Mouse (Mus musculus) liver, embryonic 14.5 days (tissue): ENCODE results near the gene Atn1. TPM values are rescaled to one million over a fixed set of nuclear protein-coding genes. Genes with fewer than 3 reads are reported as not detected.
"Not testable (repeated sequence)": the region's sequence is repeated elsewhere in the genome, so short reads cannot be mapped to it uniquely, and the experiment has no call there.

Experiments
- ATAC-seq: fragments of 200-750 bp; cut with Nextera tagmentation; 2 replicates; pipeline ENCODE4 v1.8.0; 2017; ENCODE audit warnings: moderate number of reproducible peaks, mild to moderate bottlenecking, moderate library complexity; ENCODE audit not compliant: insufficient read depth
- DNase-seq, 3 experiments: peaks; one replicate each; pipeline ENCODE4 v3.0.0-alpha.2; 2012 to 2013; ENCODE audit warnings: low read depth in 3 of 3, low spot score in 3 of 3
- H3K27ac ChIP-seq: fragments of 300-500 bp; sonication (generic); 2 replicates; pipeline ENCODE4 v1.5.1; 2014; ENCODE audit warnings: moderate library complexity, mild to moderate bottlenecking, control low read depth, inconsistent platforms
- H3K27me3 ChIP-seq: fragments of 300-500 bp; sonication (generic); 2 replicates; pipeline ENCODE4 v1.6.1; 2014; ENCODE audit warnings: mild to moderate bottlenecking, low read length, moderate library complexity; ENCODE audit not compliant: control insufficient read depth, insufficient read depth
- H3K36me3 ChIP-seq: fragments of 300-500 bp; sonication (generic); replicated peaks from 2 replicates; pipeline ENCODE4 v1.6.1; 2014; ENCODE audit warnings: low read depth; ENCODE audit not compliant: control insufficient read depth, insufficient read depth
- H3K4me1 ChIP-seq, 2 experiments: fragments of 200-500 bp in 1 of 2; fragments of 300-500 bp in 1 of 2; sonication (generic) in 1 of 2; replicated peaks; 2 replicates each; pipeline ENCODE4 v1.6.1; 2012 to 2014; ENCODE audit warnings: antibody characterized with exemption in 1 of 2, inconsistent platforms in 1 of 2, low read length in 1 of 2; ENCODE audit not compliant: control insufficient read depth in 2 of 2, insufficient read depth in 2 of 2
- H3K4me2 ChIP-seq: fragments of 300-500 bp; sonication (generic); 2 replicates; pipeline ENCODE4 v1.6.1; 2014; ENCODE audit warnings: low read depth, mild to moderate bottlenecking, control low read depth, moderate library complexity
- H3K4me3 ChIP-seq, 2 experiments: fragments of 200-500 bp in 1 of 2; fragments of 300-500 bp in 1 of 2; sonication (generic) in 1 of 2; 2 replicates each; pipeline ENCODE4 v1.5.1; 2012 to 2014; ENCODE audit warnings: low read depth in 2 of 2, low read length in 2 of 2, mild to moderate bottlenecking in 2 of 2, control low read depth in 1 of 2, inconsistent platforms in 1 of 2, moderate library complexity in 1 of 2; ENCODE audit not compliant: insufficient read depth in 1 of 2
- H3K9ac ChIP-seq: fragments of 300-500 bp; sonication (generic); replicated peaks from 2 replicates; pipeline ENCODE4 v1.6.1; 2014; ENCODE audit warnings: mild to moderate bottlenecking, control low read depth, moderate library complexity
- H3K9me3 ChIP-seq: fragments of 300-500 bp; sonication (generic); 2 replicates; pipeline ENCODE4 v1.6.1; 2016; ENCODE audit warnings: low read length, mixed read lengths; ENCODE audit not compliant: control insufficient read depth
- CTCF ChIP-seq: IDR thresholded peaks from 2 replicates; pipeline ENCODE4 v1.5.1; 2016; ENCODE audit warnings: antibody characterized with exemption, low read depth, control low read depth
- EP300 ChIP-seq: IDR thresholded peaks from 2 replicates; pipeline ENCODE4 v1.6.1; 2016; ENCODE audit warnings: antibody characterized with exemption, low read depth
- WGBS: fragments of 180-500 bp; shearing (Covaris S2); extraction: QIAGEN DNeasy Blood & Tissue Kit; methylation state at CpG from one replicate; pipeline ENCODE4 v1.1.7; 2014; ENCODE audit not compliant: insufficient replicate concordance; 5-methylcytosine and 5-hydroxymethylcytosine counted together
- polyA plus RNA-seq, 2 experiments: library from polyadenylated mRNA; depleted of rRNA in 1 of 2; stranded (reverse) in 1 of 2; unstranded in 1 of 2; fragments of >200 nt; fragmentation: Nextera tagmentation in 1 of 2; extraction: Ambion mirVana in 1 of 2; gene quantifications; 2 replicates each; pipeline versions ENCODE4 v1.2.1 to v1.2.3; 2012 to 2014

Gene Atn1
- polyA plus RNA-seq (2012; rRNA removed) (2.5 and 2.8 TPM in 2 replicates), polyA plus RNA-seq (2014; fragmentation: Nextera tagmentation; extraction: Ambion mirVana) (0.58 and 1.5 TPM in 2 replicates)

GRCm38 (mm10) chr6:124755831-124756595 is at the start of gene Atn1, which contains the start of gene Gm45234:
Atn1 (minus strand) TSS chr6:124756524.
Gm45234 (minus strand) TSS chr6:124756021.
- H3K36me3 ChIP-seq: no peaks in the 10 kb centered on the region
- peak; percentile 57 for ATAC-seq
- TF ChIP-seq CTCF: no peak
- no peaks in the 10 kb centered on the region for H3K9me3 ChIP-seq
- no peak for DNase-seq
- peaks cover 37% of the 10 kb centered on the region for H3K27me3 ChIP-seq
- H3K4me2 ChIP-seq: peak within 1 kb of the TSS; percentile 78
- peak within 1 kb of the TSS; percentile 40 for H3K9ac ChIP-seq
- peaks cover 0 to 3% of the 10 kb centered on the region in 2 experiments; a peak in 2 of 4 replicates for H3K4me1 ChIP-seq
- H3K4me3 ChIP-seq: peak within 1 kb of the TSS; percentile 53 to 55
- WGBS: 1% methylated on average over 77 of the region's 100 CpGs
- no peak within 1 kb of the TSS for H3K27ac ChIP-seq

- H3K9me3 ChIP-seq: no peaks in the 10 kb centered on the region
- no peak for TF ChIP-seq EP300
- peak; percentile 67 for TF ChIP-seq CTCF
- DNase-seq: peak; percentile 84 to 93 (median 85)
- peak overlapping the region; percentile 93 for H3K4me2 ChIP-seq
- ATAC-seq: peak; percentile 71
- H3K36me3 ChIP-seq: peaks cover 6% of the 10 kb centered on the region
- H3K4me3 ChIP-seq: peak overlapping the region; percentile 55 to 61
- WGBS: 4% methylated on average over 34 of the region's 34 CpGs
- H3K27me3 ChIP-seq: no peaks in the 10 kb centered on the region
- H3K27ac ChIP-seq: peak overlapping the region; percentile 85
- peak overlapping the region; percentile 65 for H3K9ac ChIP-seq
- peaks cover 25 to 30% of the 10 kb centered on the region in 2 experiments for H3K4me1 ChIP-seq
Measured at GRCm38 (mm10) chr6:124805341-124806321, 49.3 kb upstream of the Atn1 start.

GRCm38 (mm10) chr6:124804341-124804740 is 48.0 kb upstream of the Atn1 start:
- Histone ChIP-seq H3K4me3 (no peak overlapping the region), H3K9me3 (no peaks in the 10 kb centered on the region), H3K9ac (no peak overlapping the region), H3K4me2 (no peak overlapping the region), H3K27me3 (no peaks in the 10 kb centered on the region), H3K27ac (no peak overlapping the region), H3K4me1 (peaks cover 23 to 24% of the 10 kb centered on the region in 2 experiments), H3K36me3 (no peaks in the 10 kb centered on the region)
- ATAC-seq (no peak), DNase-seq (no peak)
- WGBS: 34% methylated on average over 3 of the region's 3 CpGs
- TF ChIP-seq CTCF (no peak), EP300 (no peak)

- not testable (repeated sequence) for H3K9me3 ChIP-seq, H3K36me3 ChIP-seq, H3K4me3 ChIP-seq, H3K4me2 ChIP-seq, H3K27me3 ChIP-seq, H3K9ac ChIP-seq, ATAC-seq, H3K27ac ChIP-seq, DNase-seq
- H3K4me1 ChIP-seq: peaks cover 23 to 24% of the 10 kb centered on the region in 2 experiments
- WGBS: 83% methylated on average over 4 of the region's 4 CpGs
Measured at GRCm38 (mm10) chr6:124803691-124804090, 47.4 kb upstream of the Atn1 start.
